Mouse (Mus musculus): ENCODE data around the gene Adra2b. TPM values are rescaled to one million over a fixed set of nuclear protein-coding genes. Genes with fewer than 3 reads are reported as not detected.
A peak's percentile ranks its signal among the peaks of the same experiment; 100 is the strongest.

The Adra2b gene
- polyA plus RNA-seq, 1 experiment = 2.4 TPM

GRCm38 (mm10) chr2:127375087-127375486 lies 12.1 kb downstream of the Adra2b start:
- H3K4me1 ChIP-seq (ENCODE audit: control insufficient read depth) = peaks cover 99% of the 10 kb centered on the region
- H3K9me3 ChIP-seq (ENCODE audit: control insufficient read depth, low read length) = no peaks in the 10 kb centered on the region
- TF ChIP-seq TAL1 (IDR thresholded peaks at IDR 0.05; ENCODE audit: low read length) (no peak), GATA1 (IDR thresholded peaks at IDR 0.05; ENCODE audit: low read length) (no peak)
- no peaks in the 10 kb centered on the region for H3K27me3 ChIP-seq (ENCODE audit: control insufficient read depth)
- peaks cover 58% of the 10 kb centered on the region for H3K36me3 ChIP-seq (ENCODE audit: control insufficient read depth)
- H3K4me3 ChIP-seq (replicated peaks) = peak overlapping the region; percentile 60

GRCm38 (mm10) chr2:127375759-127376341 lies 12.8 kb downstream of the Adra2b start:
- Histone ChIP-seq H3K36me3 (ENCODE audit: control insufficient read depth) (peaks cover 52% of the 10 kb centered on the region), H3K9me3 (ENCODE audit: control insufficient read depth, low read length) (no peaks in the 10 kb centered on the region), H3K4me3 (replicated peaks) (peak overlapping the region; percentile 53), H3K4me1 (ENCODE audit: control insufficient read depth) (peaks cover 91% of the 10 kb centered on the region), H3K27me3 (ENCODE audit: control insufficient read depth) (no peaks in the 10 kb centered on the region)
- TF ChIP-seq GATA1 (IDR thresholded peaks at IDR 0.05; ENCODE audit: low read length) (no peak), TAL1 (IDR thresholded peaks at IDR 0.05; ENCODE audit: low read length) (no peak)

GRCm38 (mm10) chr2:127376423-127377051 lies 13.5 kb downstream of the Adra2b start:
- H3K9me3 ChIP-seq (ENCODE audit: control insufficient read depth, low read length) = no peaks in the 10 kb centered on the region
- peaks cover 50% of the 10 kb centered on the region for H3K36me3 ChIP-seq (ENCODE audit: control insufficient read depth)
- H3K4me1 ChIP-seq (ENCODE audit: control insufficient read depth) = peaks cover 84% of the 10 kb centered on the region
- H3K4me3 ChIP-seq (replicated peaks) = peak overlapping the region; percentile 53
- H3K27me3 ChIP-seq (ENCODE audit: control insufficient read depth) = no peaks in the 10 kb centered on the region
- TF ChIP-seq GATA1 (IDR thresholded peaks at IDR 0.05; ENCODE audit: low read length) = no peak
- TF ChIP-seq TAL1 (IDR thresholded peaks at IDR 0.05; ENCODE audit: low read length) = no peak

- H3K36me3 ChIP-seq (ENCODE audit: control insufficient read depth) = peaks cover 49% of the 10 kb centered on the region
- TF ChIP-seq GATA1 (IDR thresholded peaks at IDR 0.05; ENCODE audit: low read length) (no peak), TAL1 (IDR thresholded peaks at IDR 0.05; ENCODE audit: low read length) (no peak)
- H3K4me1 ChIP-seq (ENCODE audit: control insufficient read depth) = peaks cover 75% of the 10 kb centered on the region
- no peak overlapping the region for H3K4me3 ChIP-seq (replicated peaks)
- no peaks in the 10 kb centered on the region for H3K9me3 ChIP-seq (ENCODE audit: control insufficient read depth, low read length)
- no peaks in the 10 kb centered on the region for H3K27me3 ChIP-seq (ENCODE audit: control insufficient read depth)
Measured at GRCm38 (mm10) chr2:127377942-127378610, 15.1 kb downstream of the Adra2b start.

GRCm38 (mm10) chr2:127378611-127378990 lies 15.6 kb downstream of the Adra2b start:
- no peaks in the 10 kb centered on the region for H3K9me3 ChIP-seq (ENCODE audit: control insufficient read depth, low read length)
- TF ChIP-seq TAL1 (IDR thresholded peaks at IDR 0.05; ENCODE audit: low read length) (no peak), GATA1 (IDR thresholded peaks at IDR 0.05; ENCODE audit: low read length) (no peak)
- H3K27me3 ChIP-seq (ENCODE audit: control insufficient read depth) = no peaks in the 10 kb centered on the region
- H3K4me3 ChIP-seq (replicated peaks) = no peak overlapping the region
- H3K4me1 ChIP-seq (ENCODE audit: control insufficient read depth) = peaks cover 70% of the 10 kb centered on the region
- H3K36me3 ChIP-seq (ENCODE audit: control insufficient read depth) = peaks cover 46% of the 10 kb centered on the region

- Histone ChIP-seq H3K27me3 (ENCODE audit: control insufficient read depth) (no peaks in the 10 kb centered on the region), H3K4me3 (replicated peaks) (no peak overlapping the region), H3K4me1 (ENCODE audit: control insufficient read depth) (peaks cover 63% of the 10 kb centered on the region), H3K9me3 (ENCODE audit: control insufficient read depth, low read length) (no peaks in the 10 kb centered on the region), H3K36me3 (ENCODE audit: control insufficient read depth) (peaks cover 44% of the 10 kb centered on the region)
- TF ChIP-seq TAL1 (IDR thresholded peaks at IDR 0.05; ENCODE audit: low read length) = no peak
- no peak for TF ChIP-seq GATA1 (IDR thresholded peaks at IDR 0.05; ENCODE audit: low read length)
Measured at GRCm38 (mm10) chr2:127379250-127379649, 16.2 kb downstream of the Adra2b start.

GRCm38 (mm10) chr2:127383881-127384280 lies 20.9 kb downstream of the Adra2b start:
- no peak for TF ChIP-seq GATA1 (IDR thresholded peaks at IDR 0.05; ENCODE audit: low read length)
- no peak for TF ChIP-seq TAL1 (IDR thresholded peaks at IDR 0.05; ENCODE audit: low read length)

GRCm38 (mm10) chr2:127387521-127387920 lies 24.5 kb downstream of the Adra2b start:
- peaks cover 14% of the 10 kb centered on the region for H3K4me1 ChIP-seq (ENCODE audit: control insufficient read depth)
- H3K27me3 ChIP-seq (ENCODE audit: control insufficient read depth) = no peaks in the 10 kb centered on the region
- H3K9me3 ChIP-seq (ENCODE audit: control insufficient read depth, low read length) = no peaks in the 10 kb centered on the region
- no peak overlapping the region for H3K4me3 ChIP-seq (replicated peaks)
- peaks cover 39% of the 10 kb centered on the region for H3K36me3 ChIP-seq (ENCODE audit: control insufficient read depth)
- no peak for TF ChIP-seq TAL1 (IDR thresholded peaks at IDR 0.05; ENCODE audit: low read length)
- no peak for TF ChIP-seq GATA1 (IDR thresholded peaks at IDR 0.05; ENCODE audit: low read length)

More at GRCm38 (mm10) chr2:127383881-127384280, 20.9 kb downstream of the Adra2b start:
- Histone ChIP-seq H3K27me3 (ENCODE audit: control insufficient read depth) (no peaks in the 10 kb centered on the region), H3K4me3 (replicated peaks) (no peak overlapping the region), H3K9me3 (ENCODE audit: control insufficient read depth, low read length) (no peaks in the 10 kb centered on the region), H3K36me3 (ENCODE audit: control insufficient read depth) (peaks cover 52% of the 10 kb centered on the region), H3K4me1 (ENCODE audit: control insufficient read depth) (peaks cover 28% of the 10 kb centered on the region)

GRCm38 (mm10) chr2:127390352-127390751 lies 27.3 kb downstream of the Adra2b start:
- Histone ChIP-seq H3K27me3 (ENCODE audit: control insufficient read depth) (no peaks in the 10 kb centered on the region), H3K4me3 (replicated peaks) (no peak overlapping the region), H3K4me1 (ENCODE audit: control insufficient read depth) (peaks cover 18% of the 10 kb centered on the region), H3K36me3 (ENCODE audit: control insufficient read depth) (peaks cover 30% of the 10 kb centered on the region), H3K9me3 (ENCODE audit: control insufficient read depth, low read length) (no peaks in the 10 kb centered on the region)
- TF ChIP-seq GATA1 (IDR thresholded peaks at IDR 0.05; ENCODE audit: low read length) (no peak), TAL1 (IDR thresholded peaks at IDR 0.05; ENCODE audit: low read length) (no peak)
